Mouse (Mus musculus): ENCODE results near the gene Nmrk1. TPM values are rescaled to one million over a fixed set of nuclear protein-coding genes. Genes with fewer than 3 reads are reported as not detected.
A peak's percentile ranks its signal among the peaks of the same experiment; 100 is the strongest.

Nmrk1 gene
- polyA plus RNA-seq, 1 experiment: 10.7 TPM

DNA sequence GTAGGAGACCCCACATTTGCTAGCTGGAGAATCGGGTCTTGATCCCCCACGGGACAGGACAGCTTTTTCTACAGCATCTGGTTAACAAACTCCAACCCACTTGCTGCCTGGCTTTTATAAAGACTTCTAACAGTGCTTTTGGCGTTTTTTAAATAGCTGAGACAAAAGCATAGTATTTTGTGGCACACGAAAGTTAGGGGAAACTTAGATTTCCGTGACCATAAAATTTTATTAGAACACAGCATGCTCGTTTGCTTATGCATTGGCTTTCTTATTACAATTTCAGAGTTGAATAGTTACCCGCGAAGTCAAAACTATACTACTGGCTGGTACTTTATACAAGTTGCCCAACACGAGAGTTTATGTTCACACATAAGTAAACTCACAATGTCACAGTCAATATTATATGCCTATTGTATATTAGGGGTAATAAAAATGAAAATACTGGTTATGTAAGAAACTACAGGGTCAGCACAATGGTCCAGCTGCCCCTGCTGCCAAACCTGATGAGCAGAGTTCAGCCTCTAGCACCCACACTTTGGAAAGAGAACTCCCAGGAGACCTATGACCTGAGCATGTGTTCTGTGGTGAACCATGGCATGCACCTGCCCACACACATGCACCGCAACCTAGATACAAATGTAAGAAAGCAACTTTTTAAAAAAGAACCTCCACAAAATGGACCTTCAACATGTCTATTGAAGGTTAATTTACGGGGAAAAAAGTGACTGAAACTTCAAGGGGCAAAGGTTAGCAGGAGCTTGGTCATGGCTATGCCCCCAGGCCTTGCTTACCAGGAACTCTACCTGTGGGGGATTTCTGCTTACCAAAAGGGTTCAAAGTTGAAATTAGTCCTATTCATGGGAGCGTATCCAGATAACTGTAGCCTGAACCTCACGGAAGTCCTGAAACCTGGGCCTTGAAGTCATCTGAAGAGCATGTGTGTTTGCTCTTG, 758 bp downstream of the Nmrk1 start:
- Histone ChIP-seq H3K27ac (ENCODE audit: insufficient read depth, low read length) (no peak overlapping the region), H3K4me3 (replicated peaks; ENCODE audit: insufficient read depth, low read depth, low read length) (peak overlapping the region; percentile 72), H3K4me1 (ENCODE audit: control insufficient read depth, insufficient read depth, low read length) (no peaks in the 10 kb centered on the region), H3K27me3 (ENCODE audit: control insufficient read depth, insufficient read depth, low read length) (no peaks in the 10 kb centered on the region)
- TF ChIP-seq POLR2A (IDR thresholded peaks at IDR 0.05; ENCODE audit: borderline replicate concordance, insufficient read depth, low read length): no peak
- TF ChIP-seq CTCF (IDR thresholded peaks at IDR 0.05; ENCODE audit: borderline replicate concordance, insufficient read depth, low read depth, low read length): no peak
- 69% methylated on average over 13 of the region's 13 CpGs for WGBS
- no peak for DNase-seq

GRCm38 (mm10) chr19:18637954-18638353, 6.2 kb downstream of the Nmrk1 start:
- DNase-seq: no peak
- Histone ChIP-seq H3K4me1 (ENCODE audit: control insufficient read depth, insufficient read depth, low read length) (no peaks in the 10 kb centered on the region), H3K27me3 (ENCODE audit: control insufficient read depth, insufficient read depth, low read length) (no peaks in the 10 kb centered on the region), H3K27ac (ENCODE audit: insufficient read depth, low read length) (no peak overlapping the region), H3K4me3 (replicated peaks; ENCODE audit: insufficient read depth, low read depth, low read length) (no peak overlapping the region)
- no peak for TF ChIP-seq POLR2A (IDR thresholded peaks at IDR 0.05; ENCODE audit: borderline replicate concordance, insufficient read depth, low read length)
- no peak for TF ChIP-seq CTCF (IDR thresholded peaks at IDR 0.05; ENCODE audit: borderline replicate concordance, insufficient read depth, low read depth, low read length)
- 87% methylated on average over 5 of the region's 5 CpGs for WGBS

DNA sequence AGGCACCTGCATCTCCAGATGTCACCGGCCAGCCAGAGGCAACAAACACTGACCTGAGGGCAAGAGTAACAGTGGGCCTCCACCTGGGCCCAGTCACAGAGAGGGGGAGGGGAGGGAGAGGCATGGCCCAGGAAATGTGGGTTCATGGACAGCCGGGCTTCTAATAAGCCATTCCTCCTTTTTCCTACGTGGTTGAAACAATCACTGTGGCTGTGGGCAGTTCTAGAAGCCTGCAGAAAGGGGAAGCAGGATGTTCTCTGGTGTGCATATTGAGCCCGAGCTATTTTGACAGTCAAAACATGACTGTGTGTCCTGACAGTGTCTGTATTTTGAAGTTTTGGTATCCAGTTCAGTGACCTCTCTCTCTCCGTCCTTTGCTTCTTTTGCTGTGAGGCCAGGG, 7.2 kb downstream of the Nmrk1 start:
- no peaks in the 10 kb centered on the region for H3K4me1 ChIP-seq (ENCODE audit: control insufficient read depth, insufficient read depth, low read length)
- no peak for DNase-seq
- H3K27ac ChIP-seq (ENCODE audit: insufficient read depth, low read length): no peak overlapping the region
- 80% methylated on average over 5 of the region's 5 CpGs for WGBS
- H3K4me3 ChIP-seq (replicated peaks; ENCODE audit: insufficient read depth, low read depth, low read length): no peak overlapping the region
- H3K27me3 ChIP-seq (ENCODE audit: control insufficient read depth, insufficient read depth, low read length): no peaks in the 10 kb centered on the region
- TF ChIP-seq CTCF (IDR thresholded peaks at IDR 0.05; ENCODE audit: borderline replicate concordance, insufficient read depth, low read depth, low read length) (no peak), POLR2A (IDR thresholded peaks at IDR 0.05; ENCODE audit: borderline replicate concordance, insufficient read depth, low read length) (no peak)

- Histone ChIP-seq H3K27ac (ENCODE audit: insufficient read depth, low read length) (no peak overlapping the region), H3K27me3 (ENCODE audit: control insufficient read depth, insufficient read depth, low read length) (no peaks in the 10 kb centered on the region), H3K4me1 (ENCODE audit: control insufficient read depth, insufficient read depth, low read length) (no peaks in the 10 kb centered on the region), H3K4me3 (replicated peaks; ENCODE audit: insufficient read depth, low read depth, low read length) (no peak overlapping the region)
- peak in 1 of 2 experiments; percentile 41 for DNase-seq
- TF ChIP-seq POLR2A (IDR thresholded peaks at IDR 0.05; ENCODE audit: borderline replicate concordance, insufficient read depth, low read length) (no peak), CTCF (IDR thresholded peaks at IDR 0.05; ENCODE audit: borderline replicate concordance, insufficient read depth, low read depth, low read length) (peak; percentile 76)
- 37% methylated on average over 2 of the region's 2 CpGs for WGBS
Measured at GRCm38 (mm10) chr19:18639552-18639951, 7.8 kb downstream of the Nmrk1 start.

GRCm38 (mm10) chr19:18641001-18641400, 9.3 kb downstream of the Nmrk1 start:
- WGBS: 66% methylated on average over 4 of the region's 4 CpGs
- H3K27me3 ChIP-seq (ENCODE audit: control insufficient read depth, insufficient read depth, low read length): no peaks in the 10 kb centered on the region
- DNase-seq: no peak
- TF ChIP-seq POLR2A (IDR thresholded peaks at IDR 0.05; ENCODE audit: borderline replicate concordance, insufficient read depth, low read length): no peak
- TF ChIP-seq CTCF (IDR thresholded peaks at IDR 0.05; ENCODE audit: borderline replicate concordance, insufficient read depth, low read depth, low read length): no peak
- H3K4me1 ChIP-seq (ENCODE audit: control insufficient read depth, insufficient read depth, low read length): no peaks in the 10 kb centered on the region
- H3K27ac ChIP-seq (ENCODE audit: insufficient read depth, low read length): no peak overlapping the region
- H3K4me3 ChIP-seq (replicated peaks; ENCODE audit: insufficient read depth, low read depth, low read length): no peak overlapping the region

GRCm38 (mm10) chr19:18643411-18643810, 11.7 kb downstream of the Nmrk1 start:
- DNase-seq: no peak
- Histone ChIP-seq H3K27me3 (ENCODE audit: control insufficient read depth, insufficient read depth, low read length) (no peaks in the 10 kb centered on the region), H3K4me1 (ENCODE audit: control insufficient read depth, insufficient read depth, low read length) (no peaks in the 10 kb centered on the region), H3K27ac (ENCODE audit: insufficient read depth, low read length) (no peak overlapping the region), H3K4me3 (replicated peaks; ENCODE audit: insufficient read depth, low read depth, low read length) (no peak overlapping the region)
- TF ChIP-seq POLR2A (IDR thresholded peaks at IDR 0.05; ENCODE audit: borderline replicate concordance, insufficient read depth, low read length) (no peak), CTCF (IDR thresholded peaks at IDR 0.05; ENCODE audit: borderline replicate concordance, insufficient read depth, low read depth, low read length) (no peak)
- WGBS: 47% methylated on average over 4 of the region's 4 CpGs

GRCm38 (mm10) chr19:18644084-18644483, 12.3 kb downstream of the Nmrk1 start:
- no peak for TF ChIP-seq POLR2A (IDR thresholded peaks at IDR 0.05; ENCODE audit: borderline replicate concordance, insufficient read depth, low read length)
- TF ChIP-seq CTCF (IDR thresholded peaks at IDR 0.05; ENCODE audit: borderline replicate concordance, insufficient read depth, low read depth, low read length): no peak
- H3K4me1 ChIP-seq (ENCODE audit: control insufficient read depth, insufficient read depth, low read length): no peaks in the 10 kb centered on the region
- H3K27me3 ChIP-seq (ENCODE audit: control insufficient read depth, insufficient read depth, low read length): no peaks in the 10 kb centered on the region
- 88% methylated on average over 6 of the region's 6 CpGs for WGBS
- no peak overlapping the region for H3K27ac ChIP-seq (ENCODE audit: insufficient read depth, low read length)
- no peak overlapping the region for H3K4me3 ChIP-seq (replicated peaks; ENCODE audit: insufficient read depth, low read depth, low read length)
- no peak for DNase-seq

GRCm38 (mm10) chr19:18646397-18646796, 14.6 kb downstream of the Nmrk1 start:
- no peak for TF ChIP-seq CTCF (IDR thresholded peaks at IDR 0.05; ENCODE audit: borderline replicate concordance, insufficient read depth, low read depth, low read length)
- TF ChIP-seq POLR2A (IDR thresholded peaks at IDR 0.05; ENCODE audit: borderline replicate concordance, insufficient read depth, low read length): no peak
- 75% methylated on average over 3 of the region's 3 CpGs for WGBS
- H3K4me1 ChIP-seq (ENCODE audit: control insufficient read depth, insufficient read depth, low read length): no peaks in the 10 kb centered on the region
- H3K4me3 ChIP-seq (replicated peaks; ENCODE audit: insufficient read depth, low read depth, low read length): no peak overlapping the region
- DNase-seq: no peak
- no peaks in the 10 kb centered on the region for H3K27me3 ChIP-seq (ENCODE audit: control insufficient read depth, insufficient read depth, low read length)
- H3K27ac ChIP-seq (ENCODE audit: insufficient read depth, low read length): no peak overlapping the region
